Mouse (Mus musculus): ENCODE data around the gene Dnah10. TPM values are rescaled to one million over a fixed set of nuclear protein-coding genes. Genes with fewer than 3 reads are reported as not detected.

Gene Dnah10
- 0.15 TPM for polyA plus RNA-seq (2017; shearing (Covaris generic))

DNA sequence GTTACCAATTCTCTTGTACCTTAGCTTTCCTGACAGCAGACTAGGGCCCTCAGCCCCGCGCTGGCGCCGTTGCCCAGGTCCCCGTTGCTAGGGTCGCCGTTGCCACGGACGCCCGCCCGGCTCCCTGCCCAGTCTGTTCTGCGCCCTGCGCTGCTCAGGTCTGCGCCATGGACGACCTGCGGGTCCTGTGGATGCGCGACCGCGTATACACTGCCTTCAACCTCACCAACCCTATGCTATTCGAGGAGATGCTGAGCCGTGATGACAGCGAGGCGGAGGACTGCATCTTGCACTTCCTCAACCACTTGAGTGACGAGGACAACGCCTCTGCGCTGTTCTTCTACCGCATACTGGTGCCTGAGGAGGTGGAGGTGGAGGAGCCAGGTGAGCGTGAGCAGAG is at the start of gene Dnah10:
Gene Dnah10 (plus strand): TSS at position 89 of the 400 bp plus-strand sequence.

DNA sequence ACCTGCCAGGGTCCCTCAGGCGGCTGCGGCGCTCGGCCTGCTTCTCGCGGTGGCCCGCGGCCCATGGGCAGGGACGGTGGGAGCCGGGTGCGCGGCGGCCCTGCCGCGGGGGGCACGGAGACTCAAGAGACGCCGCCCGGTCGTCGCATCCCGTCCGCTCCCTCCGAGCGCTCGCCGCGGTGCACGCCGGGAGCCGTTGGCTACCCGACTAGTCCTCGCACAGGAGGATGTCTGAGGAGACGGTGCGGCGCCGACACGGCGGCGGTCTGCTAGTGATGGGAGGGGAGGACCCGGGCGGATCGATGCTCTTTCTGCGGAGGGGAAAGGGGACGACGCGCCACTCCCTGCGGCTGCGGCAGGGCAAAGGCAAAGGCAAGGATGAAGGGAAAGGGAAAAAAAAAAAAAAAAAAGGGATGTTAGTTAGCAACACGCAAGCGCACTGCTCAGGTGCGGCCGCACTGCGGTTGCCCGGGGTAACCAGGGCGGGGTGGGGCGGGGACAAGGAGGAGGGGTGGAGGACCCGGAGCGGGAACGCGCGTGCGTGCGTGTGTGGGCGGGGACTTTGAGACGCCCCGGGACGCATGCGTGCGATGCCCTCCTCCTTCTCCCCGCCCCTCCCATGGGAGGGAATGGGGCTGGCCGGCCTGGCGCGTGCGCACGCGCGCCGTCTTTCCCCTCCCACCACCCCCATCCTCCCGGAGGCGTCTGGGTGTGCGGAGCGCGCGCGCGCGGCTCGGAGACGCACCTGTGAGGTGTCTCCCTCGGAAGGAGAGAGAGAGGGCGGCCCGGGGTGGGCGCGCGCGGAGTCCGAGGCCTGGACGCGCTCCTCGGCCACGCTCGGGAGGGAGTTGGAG is 137.4 kb downstream of the Dnah10 start, which contains the start of the genes Ccdc92 and Zfp664:
Gene Ccdc92 (minus strand): TSS at position 412 of the 854 bp plus-strand sequence.
Gene Zfp664 (plus strand): TSS at position 679 of the 854 bp plus-strand sequence.

Other genes starting within 250 kb of the Dnah10 start
- 117 TPM for gene Rilpl2, start 246.7 kb upstream of the Dnah10 start, polyA plus RNA-seq (2017; shearing (Covaris generic))
- 7.0 TPM for gene Snrnp35, start 242.0 kb upstream of the Dnah10 start, polyA plus RNA-seq (2017; shearing (Covaris generic))
- 1.6 TPM for gene Rilpl1, start 193.7 kb upstream of the Dnah10 start, polyA plus RNA-seq (2017; shearing (Covaris generic))
- 51.7 TPM for gene Tmed2, start 184.4 kb upstream of the Dnah10 start, polyA plus RNA-seq (2017; shearing (Covaris generic))
- gene Ddx55, start 172.2 kb upstream of the Dnah10 start, polyA plus RNA-seq (2017; shearing (Covaris generic)): 25.2 TPM
- gene Eif2b1, start 146.0 kb upstream of the Dnah10 start, polyA plus RNA-seq (2017; shearing (Covaris generic)): 43.4 TPM
- 55.4 TPM for gene Gtf2h3, start 145.9 kb upstream of the Dnah10 start, polyA plus RNA-seq (2017; shearing (Covaris generic))
- gene Atp6v0a2, start 96.5 kb upstream of the Dnah10 start, polyA plus RNA-seq (2017; shearing (Covaris generic)): 73.6 TPM
- gene Ccdc92, start 137.3 kb downstream of the Dnah10 start, polyA plus RNA-seq (2017; shearing (Covaris generic)): 10.9 TPM
- gene Zfp664, start 137.6 kb downstream of the Dnah10 start, polyA plus RNA-seq (2017; shearing (Covaris generic)): 16.0 TPM

Data from activated CD4-positive, CD25-positive, alpha-beta regulatory T cell, adult 9 weeks (primary cell).